Mouse (Mus musculus): ENCODE measurements at regions not wholly inside any gene's neighbourhood (a gene's known extent, or its start where the extent isn't known, plus 50 kb on each side); places are given as distances from the start of the nearest gene placed in this dataset.
A peak's percentile ranks its signal among the peaks of the same experiment; 100 is the strongest.

DNA sequence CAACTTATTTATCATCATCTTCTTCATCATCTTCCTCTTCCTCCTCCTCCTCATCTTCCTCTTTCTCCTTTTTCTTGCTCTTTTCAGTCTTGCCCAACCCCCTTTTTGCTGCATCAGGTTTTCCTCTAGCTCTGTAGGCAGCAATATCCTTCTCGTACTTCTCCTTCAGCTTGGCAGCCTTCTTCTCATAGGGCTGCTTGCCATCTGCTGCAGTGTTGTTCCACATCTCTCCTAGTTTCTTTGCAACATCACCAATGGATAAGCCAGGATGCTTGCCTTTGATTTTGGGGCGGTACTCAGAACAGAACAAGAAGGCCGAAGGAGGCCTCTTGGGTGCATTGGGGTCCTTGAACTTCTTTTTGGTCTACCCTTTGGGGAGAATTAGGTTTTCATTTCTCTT lies 98.7 kb upstream of the Lin7c start:
- peak; percentile 11 to 53 for DNase-seq (ENCODE audit: extremely low spot score in 1 of 2, low spot score in 1 of 2)

DNA sequence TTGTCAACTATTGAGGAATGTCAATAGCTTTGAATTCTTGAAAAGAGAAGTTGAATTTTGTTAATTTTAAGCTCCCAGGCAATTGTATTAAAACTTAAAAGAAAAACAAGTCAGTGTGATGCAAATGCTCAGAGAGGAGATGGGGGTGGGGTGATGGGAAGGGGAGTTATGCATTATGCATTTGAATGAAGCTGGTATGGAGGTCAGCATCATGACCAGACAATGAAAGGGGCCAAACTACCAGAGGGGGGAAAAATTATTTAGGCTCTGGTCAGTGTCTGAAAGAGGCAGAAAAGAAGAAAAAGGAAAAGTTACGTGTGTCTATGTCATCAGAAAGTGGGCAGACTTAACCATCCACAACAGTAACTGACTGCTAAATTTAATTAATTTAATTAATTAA lies 73.7 kb upstream of the Lin7c start:
- DNase-seq (ENCODE audit: extremely low spot score in 1 of 2, low spot score in 1 of 2) = no peak

- no peak for DNase-seq (ENCODE audit: extremely low spot score in 1 of 2, low spot score in 1 of 2)
Observed at GRCm38 (mm10) chr2:109820357-109820756, 70.3 kb upstream of the Lin7c start.

DNA sequence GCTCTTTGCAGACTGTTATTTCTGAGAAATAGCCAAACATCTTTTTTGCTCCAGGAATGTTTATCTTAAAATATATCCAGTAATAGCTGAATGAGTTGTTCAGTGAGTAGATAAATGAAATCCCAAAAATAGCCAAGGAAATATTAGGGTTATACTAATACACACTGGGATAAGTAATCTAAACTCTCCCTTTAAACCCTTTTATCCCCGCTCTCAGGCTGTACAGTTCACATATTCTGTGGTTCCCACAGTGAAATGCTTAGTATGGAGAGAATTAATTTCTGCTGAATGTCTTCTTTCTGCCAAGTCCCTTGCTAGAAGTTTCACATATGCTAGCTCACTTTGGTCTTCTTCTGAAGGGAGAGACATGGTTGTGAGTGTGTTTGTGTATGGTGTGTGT lies 69.8 kb upstream of the Lin7c start:
- no peak for DNase-seq (ENCODE audit: extremely low spot score in 1 of 2, low spot score in 1 of 2)

DNA sequence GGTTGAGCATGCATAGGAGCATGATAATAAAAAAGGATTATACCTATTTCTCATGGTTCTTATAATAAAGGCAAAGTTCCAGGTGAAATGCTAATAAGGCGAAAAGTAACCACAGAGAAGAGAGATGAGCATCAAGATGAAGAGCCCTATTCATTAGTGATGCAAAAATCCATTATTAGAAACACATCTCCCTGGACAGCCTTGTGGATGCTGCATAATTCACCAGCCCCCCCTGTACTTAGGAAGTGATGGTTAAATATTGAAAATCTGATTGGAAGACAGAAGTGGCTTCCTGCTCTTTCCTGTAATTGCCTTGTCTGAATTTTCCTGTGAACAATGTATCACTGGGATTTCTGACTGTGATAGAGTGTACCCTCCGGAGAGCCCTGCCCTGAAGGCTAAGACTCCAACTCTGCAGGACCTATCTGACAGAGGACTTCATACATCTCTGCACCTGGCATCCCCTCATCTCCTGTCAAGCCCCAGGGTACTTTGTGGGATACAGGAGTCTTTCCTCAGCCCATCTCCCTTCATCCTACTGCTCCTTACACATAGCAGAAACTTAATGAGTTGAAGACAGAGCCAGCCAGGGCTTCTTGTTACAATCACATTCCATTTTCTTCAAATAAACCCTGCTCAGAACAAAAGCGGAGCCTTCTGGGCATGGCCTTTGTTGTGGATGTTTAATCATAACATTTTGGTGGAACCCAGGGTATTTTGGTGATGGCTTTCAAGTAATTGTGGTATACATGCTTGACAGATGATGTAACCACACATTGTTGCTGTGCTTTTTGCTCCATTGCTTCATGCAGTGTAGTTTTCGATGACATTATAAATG lies 67.4 kb upstream of the Lin7c start:
- no peak for DNase-seq (ENCODE audit: extremely low spot score in 1 of 2, low spot score in 1 of 2)

DNA sequence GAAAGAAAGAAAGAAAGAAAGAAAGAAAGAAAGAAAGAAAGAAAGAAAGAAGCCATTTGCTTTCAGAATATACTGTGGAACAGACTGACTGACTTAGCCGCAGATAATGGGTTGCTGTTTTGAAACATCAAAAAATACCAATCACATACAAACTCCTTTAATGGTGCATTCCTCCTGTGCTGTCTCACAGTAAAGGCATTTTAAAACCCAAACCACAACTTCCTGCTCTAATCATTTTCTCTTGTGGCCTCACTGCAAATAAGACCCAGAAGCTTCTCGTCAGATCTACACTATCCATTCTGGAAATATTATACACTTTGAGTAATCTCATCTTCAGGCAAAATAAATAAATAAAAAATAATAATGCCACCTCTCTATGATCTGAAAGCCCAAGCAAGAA lies 50.4 kb upstream of the Lin7c start:
- DNase-seq (ENCODE audit: extremely low spot score in 1 of 2, low spot score in 1 of 2) = no peak

Measured in frontal cortex, adult 2 months (tissue).